Mouse (Mus musculus): ENCODE data around the gene Ubald2. TPM values are rescaled to one million over a fixed set of nuclear protein-coding genes. Genes with fewer than 3 reads are reported as not detected.

The Ubald2 gene
- 26.5 and 32.7 TPM in 2 replicates for polyA plus RNA-seq (2015; fragmentation: Nextera tagmentation; extraction: Ambion mirVana)

GRCm38 (mm10) chr11:116433356-116434286 is at the start of gene Ubald2:
Ubald2 (plus strand) TSS chr11:116434094.

GRCm38 (mm10) chr11:116412904-116413630 is 20.8 kb upstream of the Ubald2 start, which contains the start of gene Rnf157:
Rnf157 (minus strand) TSS chr11:116413032.

GRCm38 (mm10) chr11:116466141-116466540 is 32.2 kb downstream of the Ubald2 start, which contains the start of gene Qrich2:
Qrich2 (minus strand) TSS chr11:116466241.

Other genes starting within 250 kb of the Ubald2 start
- gene Ten1, start 235.2 kb upstream of the Ubald2 start, polyA plus RNA-seq (2015; fragmentation: Nextera tagmentation; extraction: Ambion mirVana), result 56.7 and 57.3 TPM in 2 replicates
- 63.3 and 67.6 TPM in 2 replicates for gene Acox1, start 235.0 kb upstream of the Ubald2 start, polyA plus RNA-seq (2015; fragmentation: Nextera tagmentation; extraction: Ambion mirVana)
- 2.0 and 2.2 TPM in 2 replicates for gene Evpl, start 196.0 kb upstream of the Ubald2 start, polyA plus RNA-seq (2015; fragmentation: Nextera tagmentation; extraction: Ambion mirVana)
- gene Srp68, start 159.9 kb upstream of the Ubald2 start, polyA plus RNA-seq (2015; fragmentation: Nextera tagmentation; extraction: Ambion mirVana), result 51.9 and 55.5 TPM in 2 replicates
- 0.41 and 0.54 TPM in 2 replicates for gene Galr2, start 153.2 kb upstream of the Ubald2 start, polyA plus RNA-seq (2015; fragmentation: Nextera tagmentation; extraction: Ambion mirVana)
- gene Exoc7, start 126.9 kb upstream of the Ubald2 start, polyA plus RNA-seq (2015; fragmentation: Nextera tagmentation; extraction: Ambion mirVana), result 102 and 125 TPM in 2 replicates
- 12.5 and 13.7 TPM in 2 replicates for gene Foxj1, start 98.7 kb upstream of the Ubald2 start, polyA plus RNA-seq (2015; fragmentation: Nextera tagmentation; extraction: Ambion mirVana)
- gene Rnf157, start 21.1 kb upstream of the Ubald2 start, polyA plus RNA-seq (2015; fragmentation: Nextera tagmentation; extraction: Ambion mirVana), result 82.3 and 90.2 TPM in 2 replicates
- 0.10 TPM in 1 of 2 replicates, not detected in the other for gene Qrich2, start 32.1 kb downstream of the Ubald2 start, polyA plus RNA-seq (2015; fragmentation: Nextera tagmentation; extraction: Ambion mirVana)
- 151 TPM in 2 replicates for gene Prpsap1, start 60.1 kb downstream of the Ubald2 start, polyA plus RNA-seq (2015; fragmentation: Nextera tagmentation; extraction: Ambion mirVana)
- 4.8 and 7.2 TPM in 2 replicates for gene Sphk1, start 96.8 kb downstream of the Ubald2 start, polyA plus RNA-seq (2015; fragmentation: Nextera tagmentation; extraction: Ambion mirVana)
- 38.0 and 40.1 TPM in 2 replicates for gene Ube2o, start 147.4 kb downstream of the Ubald2 start, polyA plus RNA-seq (2015; fragmentation: Nextera tagmentation; extraction: Ambion mirVana)
- gene Aanat, start 152.3 kb downstream of the Ubald2 start, polyA plus RNA-seq (2015; fragmentation: Nextera tagmentation; extraction: Ambion mirVana), result 0.58 and 0.75 TPM in 2 replicates
- gene Rhbdf2, start 192.9 kb downstream of the Ubald2 start, polyA plus RNA-seq (2015; fragmentation: Nextera tagmentation; extraction: Ambion mirVana), result 2.0 TPM in 2 replicates
- gene Prcd, start 219.4 kb downstream of the Ubald2 start, polyA plus RNA-seq (2015; fragmentation: Nextera tagmentation; extraction: Ambion mirVana), result 4.2 and 6.7 TPM in 2 replicates
- gene Cygb, start 220.2 kb downstream of the Ubald2 start, polyA plus RNA-seq (2015; fragmentation: Nextera tagmentation; extraction: Ambion mirVana), result 45.2 and 50.1 TPM in 2 replicates